ENCODE assay signal across 26 mouse cellular contexts in the genomic region with DNA sequence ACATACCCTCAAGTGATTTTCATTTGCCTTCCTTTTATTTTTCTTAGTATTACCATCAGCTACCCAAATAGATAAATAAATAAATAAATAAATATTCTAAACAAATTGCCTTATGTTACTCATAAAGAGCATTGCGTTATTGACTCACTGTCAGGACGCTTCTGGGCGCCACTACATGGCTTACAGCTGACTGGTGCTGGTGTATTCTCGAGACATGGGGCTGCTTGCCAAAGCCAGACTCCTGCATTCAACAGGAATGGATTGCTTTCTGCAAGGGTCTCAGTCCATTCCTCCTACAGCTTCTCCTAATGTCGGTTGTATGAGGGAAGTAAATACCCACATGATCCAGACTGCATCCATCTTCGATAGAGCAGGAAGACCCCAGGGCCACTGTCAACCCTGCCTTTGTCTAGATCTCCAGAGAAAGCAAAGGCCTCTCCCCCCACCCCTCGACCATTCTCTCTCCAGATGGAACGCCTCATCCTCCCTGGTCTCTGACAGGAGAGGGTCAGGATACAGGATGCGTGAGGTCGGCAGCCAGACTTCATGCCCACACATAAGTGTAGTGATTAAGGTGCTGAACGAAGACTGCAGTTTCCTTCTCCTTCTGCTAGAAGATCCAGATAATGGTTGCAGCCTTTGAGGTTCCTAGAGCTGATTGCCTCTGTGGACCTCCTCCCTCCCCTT.
DNase-seq lines count a peak whose midpoint lies in the region; ATAC-seq and TF ChIP-seq lines count a peak whose summit lies in the region.
"Had no signal": no experiment of that assay in that cellular context is flagged by ENCODE, and none has a peak within 500 bp of the region (broad histone marks: within the 10 kb centered on the region; RNA-seq: fewer than 3 reads in every experiment).

No protein-coding gene starts in this region.

- no peaks in the 10 kb centered on the region for H3K27me3 ChIP-seq in hindbrain, embryonic 11.5 days (ENCODE audit: control insufficient read depth, insufficient read depth, low read length)
- no peaks in the 10 kb centered on the region for H3K27me3 ChIP-seq in hindbrain, embryonic 10.5 days (ENCODE audit: insufficient read depth, poor library complexity, severe bottlenecking)
- H3K27me3 ChIP-seq in kidney, postnatal 0 days (ENCODE audit: insufficient read depth, low read length) = no peaks in the 10 kb centered on the region
- no peaks in the 10 kb centered on the region for H3K27me3 ChIP-seq in lung, embryonic 15.5 days
- H3K27me3 ChIP-seq: embryonic facial prominence, embryonic 12.5 days; intestine, embryonic 15.5 days; stomach, embryonic 15.5 days had no signal

- no peak for DNase-seq in hindbrain, embryonic 11.5 days (ENCODE audit: low spot score)
- no peak for DNase-seq in hindbrain, embryonic 10.5 days (ENCODE audit: low spot score)
- peak; percentile 41 for DNase-seq in kidney, postnatal 0 days (ENCODE audit: low spot score)
- DNase-seq in kidney, adult 11 months = no peak
- DNase-seq in lung, postnatal 25 days (ENCODE audit: low spot score) = no peak
- DNase-seq in embryo, embryonic 10.5 days (ENCODE audit: low spot score) = peak; percentile 22
- DNase-seq in frontal cortex, postnatal 14 days (ENCODE audit: low spot score in 2 of 2) = no peak
- DNase-seq: adrenal gland, postnatal 14 days; cerebellum, adult 11-12 months; cerebellum, adult 9-11 months; gastrocnemius, postnatal 25 days; heart, postnatal 4 days; layer of hippocampus, postnatal 36 days; liver; right cerebral cortex, postnatal 25 days had no signal

- H3K4me2 ChIP-seq in hindbrain, embryonic 11.5 days (replicated peaks; ENCODE audit: low read depth, low read length) = no peak overlapping the region
- no peak overlapping the region for H3K4me2 ChIP-seq in kidney, postnatal 0 days (ENCODE audit: low read length)
- H3K4me2 ChIP-seq in lung, embryonic 15.5 days = no peak overlapping the region
- H3K4me2 ChIP-seq: embryonic facial prominence, embryonic 12.5 days; heart, embryonic 11.5 days; intestine, embryonic 15.5 days; stomach, embryonic 15.5 days had no signal

- no peaks in the 10 kb centered on the region for H3K36me3 ChIP-seq in hindbrain, embryonic 11.5 days (ENCODE audit: control insufficient read depth, insufficient read depth, low read length)
- H3K36me3 ChIP-seq in hindbrain, embryonic 10.5 days = no peaks in the 10 kb centered on the region
- no peaks in the 10 kb centered on the region for H3K36me3 ChIP-seq in kidney, postnatal 0 days (ENCODE audit: insufficient read depth, low read length)
- H3K36me3 ChIP-seq in lung, embryonic 15.5 days = no peaks in the 10 kb centered on the region
- H3K36me3 ChIP-seq: embryonic facial prominence, embryonic 12.5 days; intestine, embryonic 15.5 days; stomach, embryonic 15.5 days had no signal

- no peak for ATAC-seq in hindbrain, embryonic 11.5 days (ENCODE audit: low FRiP score)
- ATAC-seq in kidney, postnatal 0 days (replicated peaks; ENCODE audit: low FRiP score, low read depth) = no peak; the same call in 1 of the 2 replicates
- ATAC-seq in lung, embryonic 15.5 days (ENCODE audit: borderline replicate concordance, extremely low read depth, low FRiP score, low TSS enrichment) = peak; percentile 57; the same call in 1 of the 2 replicates
- ATAC-seq: CD4-positive, CD25-positive, alpha-beta regulatory T cell, adult 4 months; forebrain, embryonic 14.5 days; hindbrain, embryonic 16.5 days; intestine, embryonic 15.5 days; midbrain, embryonic 16.5 days had no signal

- H3K9ac ChIP-seq in hindbrain, embryonic 11.5 days (ENCODE audit: low read depth, low read length) = no peak overlapping the region
- no peak overlapping the region for H3K9ac ChIP-seq in kidney, postnatal 0 days (ENCODE audit: low read depth, low read length)
- no peak overlapping the region for H3K9ac ChIP-seq in lung, embryonic 15.5 days
- H3K9ac ChIP-seq: embryonic facial prominence, embryonic 12.5 days; intestine, embryonic 15.5 days; liver, embryonic 14.5 days; stomach, embryonic 15.5 days had no signal

- H3K27ac ChIP-seq in hindbrain, embryonic 11.5 days (ENCODE audit: low read depth, low read length) = 0 out of 2 replicates have a peak overlapping the region, but pooled peaks have one; percentile 10
- no peak overlapping the region for H3K27ac ChIP-seq in hindbrain, embryonic 10.5 days
- H3K27ac ChIP-seq in kidney, postnatal 0 days = no peak overlapping the region
- H3K27ac ChIP-seq in lung, embryonic 15.5 days = no peak overlapping the region
- H3K27ac ChIP-seq: embryonic facial prominence, embryonic 12.5 days; intestine, embryonic 15.5 days; liver, embryonic 14.5 days; macrophage; stomach, embryonic 15.5 days had no signal

- H3K4me1 ChIP-seq in hindbrain, embryonic 11.5 days (replicated peaks; ENCODE audit: control insufficient read depth, insufficient read depth, low read length) = no peaks in the 10 kb centered on the region; the same call in 1 of the 2 replicates
- peaks cover 23% of the 10 kb centered on the region for H3K4me1 ChIP-seq in hindbrain, embryonic 10.5 days (replicated peaks)
- H3K4me1 ChIP-seq in kidney, postnatal 0 days (replicated peaks; ENCODE audit: insufficient read depth, low read length) = no peaks in the 10 kb centered on the region
- H3K4me1 ChIP-seq in lung, embryonic 15.5 days = no peaks in the 10 kb centered on the region
- H3K4me1 ChIP-seq: embryonic facial prominence, embryonic 12.5 days; stomach, embryonic 15.5 days had no signal

- WGBS in hindbrain, embryonic 11.5 days = 72% methylated on average over 11 of the region's 11 CpGs
- WGBS in hindbrain, embryonic 10.5 days = 77% methylated on average over 11 of the region's 11 CpGs
- 40% methylated on average over 11 of the region's 11 CpGs for WGBS in kidney, postnatal 0 days
- WGBS in lung, embryonic 15.5 days = 33% methylated on average over 11 of the region's 11 CpGs

- TF ChIP-seq CTCF in kidney, postnatal 0 days (IDR thresholded peaks at IDR 0.05; ENCODE audit: low read depth) = no peak

- H3K9me3 ChIP-seq in hindbrain, embryonic 11.5 days (ENCODE audit: control insufficient read depth, low read length) = no peaks in the 10 kb centered on the region
- no peaks in the 10 kb centered on the region for H3K9me3 ChIP-seq in hindbrain, embryonic 10.5 days
- H3K9me3 ChIP-seq in kidney, postnatal 0 days (replicated peaks; ENCODE audit: low read length) = no peaks in the 10 kb centered on the region
- no peaks in the 10 kb centered on the region for H3K9me3 ChIP-seq in lung, embryonic 15.5 days
- H3K9me3 ChIP-seq: embryonic facial prominence, embryonic 12.5 days; intestine, embryonic 15.5 days; stomach, embryonic 15.5 days had no signal

- H3K4me3 ChIP-seq in hindbrain, embryonic 11.5 days (ENCODE audit: low read depth, low read length) = no peak overlapping the region
- no peak overlapping the region for H3K4me3 ChIP-seq in hindbrain, embryonic 10.5 days
- no peak overlapping the region for H3K4me3 ChIP-seq in kidney, postnatal 0 days (replicated peaks; ENCODE audit: low read depth, low read length)
- H3K4me3 ChIP-seq in lung, embryonic 15.5 days = no peak overlapping the region
- H3K4me3 ChIP-seq: embryonic facial prominence, embryonic 12.5 days; intestine, embryonic 15.5 days; stomach, embryonic 15.5 days had no signal

Comparison
In these comparisons a context has a peak if more than half of its experiments do, and no peak if none do; other contexts are left out.
1. DNase-seq: peak in kidney, postnatal 0 days (single experiment) and embryo, embryonic 10.5 days (single experiment); none in hindbrain, embryonic 11.5 days (single experiment), hindbrain, embryonic 10.5 days (single experiment), kidney, adult 11 months (single experiment), lung, postnatal 25 days (single experiment) and frontal cortex, postnatal 14 days (0 of 2).